Mouse (Mus musculus): Measurements from ENCODE around the gene Atp5c1.
A peak's percentile ranks its signal among the peaks of the same experiment; 100 is the strongest.

Gene Atp5c1

DNA sequence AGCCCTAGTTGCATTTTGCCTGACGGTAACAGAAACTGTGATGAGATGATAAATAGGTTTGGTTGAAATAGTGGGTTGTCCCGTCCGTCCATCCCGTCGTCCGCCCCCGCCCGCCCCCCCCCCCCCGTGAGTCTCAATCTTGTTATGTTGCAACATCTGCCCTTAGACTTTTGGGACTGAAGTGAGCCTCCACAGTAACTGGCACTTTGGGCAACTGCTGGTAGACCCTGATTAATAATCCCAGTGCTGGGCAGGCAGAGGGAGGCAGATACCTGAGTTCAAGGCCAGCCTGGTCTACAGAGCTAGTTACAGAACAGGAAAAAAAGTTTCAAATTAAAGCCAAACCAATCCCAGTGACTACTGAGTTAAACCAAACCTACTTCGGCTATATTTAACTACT, 30.9 kb downstream of the Atp5c1 start:
- no peak for DNase-seq

DNA sequence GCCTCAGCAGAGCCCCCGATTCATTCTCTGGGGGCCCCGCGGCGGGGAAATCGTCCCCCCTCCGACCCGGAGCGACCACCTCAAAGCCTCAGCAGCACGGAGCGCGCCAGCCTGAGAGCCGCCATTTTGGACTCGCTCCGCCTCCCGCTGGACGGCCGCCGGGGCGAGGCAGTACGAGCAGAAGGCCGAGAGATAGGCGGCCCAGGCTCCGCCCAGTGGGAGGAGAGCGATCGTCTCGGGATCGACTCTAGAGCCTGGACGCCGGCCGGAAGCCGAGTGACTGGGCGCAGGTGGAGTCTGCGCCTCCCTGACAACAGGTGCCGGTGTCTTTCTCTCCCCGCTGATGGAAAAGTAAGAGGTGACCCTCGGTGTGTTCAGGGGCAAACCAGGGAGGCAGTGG, 31.8 kb downstream of the Atp5c1 start, which contains the start of gene Taf3:
TSS of gene Taf3 (minus strand) at position 136 of the 400 bp plus-strand sequence.
- DNase-seq: peak; percentile 92 to 94

DNA sequence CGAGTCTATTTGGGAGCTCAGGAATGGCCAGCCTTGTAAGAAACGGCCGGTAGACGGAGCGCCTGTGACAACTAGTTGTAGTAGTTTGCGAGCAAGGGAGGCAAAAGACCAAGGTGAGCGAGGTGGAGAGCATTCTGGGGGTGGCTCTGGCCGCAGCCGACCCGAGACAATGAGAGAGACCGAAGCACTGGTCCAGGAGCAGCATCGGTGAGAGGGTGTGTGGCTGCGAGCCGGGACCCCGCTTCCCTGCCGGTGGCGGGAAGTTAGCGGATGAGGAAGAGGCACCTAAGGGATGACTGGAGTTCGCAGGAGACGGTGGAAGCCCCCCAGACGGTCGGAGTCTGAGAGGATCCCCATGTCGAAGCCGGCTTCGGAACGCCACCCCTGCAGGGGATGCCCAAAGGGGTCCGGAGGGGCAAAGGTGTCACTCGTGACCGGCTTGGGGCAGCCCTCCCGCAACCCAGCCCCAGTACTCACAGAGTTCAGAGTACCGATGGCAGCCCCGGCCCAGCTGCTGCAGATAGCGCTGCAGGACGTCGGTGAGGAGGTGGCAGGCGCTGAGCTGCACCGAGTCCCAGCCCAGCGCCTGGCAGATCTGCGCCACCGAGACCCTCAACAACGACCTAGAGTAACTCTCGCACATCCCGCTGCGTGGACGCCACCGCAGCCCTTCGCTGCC, 32.4 kb downstream of the Atp5c1 start:
- DNase-seq: peak in 1 of 2 experiments; percentile 31

GRCm38 (mm10) chr2:10034976-10035375, 45.3 kb downstream of the Atp5c1 start:
- no peak for DNase-seq

GRCm38 (mm10) chr2:10033684-10034083, 46.6 kb downstream of the Atp5c1 start:
- no peak for DNase-seq

DNA sequence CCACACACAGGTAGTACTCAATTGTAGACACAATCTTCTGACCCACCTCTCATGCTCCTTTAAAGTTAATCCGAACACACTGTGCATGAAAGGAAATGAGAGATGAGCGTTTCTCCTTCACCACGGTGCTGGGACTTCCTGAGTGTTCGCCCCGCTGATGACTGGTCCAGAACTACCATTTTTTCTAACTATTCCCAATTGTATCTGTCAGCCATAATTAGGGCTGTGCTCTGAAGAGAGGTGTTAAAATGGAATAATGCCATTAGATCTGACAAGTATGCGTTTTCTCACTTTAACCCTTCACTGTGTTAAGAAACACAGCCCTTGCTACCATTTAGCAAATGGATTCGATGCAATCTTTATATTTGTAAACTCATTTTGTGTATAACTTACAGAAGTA, 50.6 kb downstream of the Atp5c1 start:
- DNase-seq: no peak

DNA sequence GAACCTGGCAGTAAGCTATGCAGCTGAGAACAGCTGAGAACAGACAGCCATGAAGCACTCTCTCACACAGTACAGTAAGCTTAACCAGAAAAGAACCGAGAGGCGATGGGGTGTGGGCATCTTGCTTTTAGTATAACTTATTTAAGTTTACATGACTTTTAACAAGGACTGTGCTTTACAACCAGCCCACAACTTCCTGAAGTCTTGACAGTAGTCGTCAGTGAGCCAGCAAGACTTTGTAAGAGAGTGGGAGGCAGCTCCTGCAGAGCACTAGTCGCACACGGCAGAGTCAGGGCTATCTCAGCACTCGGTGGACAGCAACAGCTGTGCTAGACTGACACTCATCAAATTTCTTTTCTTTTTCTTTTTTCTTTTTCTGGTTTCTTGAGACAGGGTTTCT, 56.0 kb downstream of the Atp5c1 start:
- DNase-seq: no peak

DNA sequence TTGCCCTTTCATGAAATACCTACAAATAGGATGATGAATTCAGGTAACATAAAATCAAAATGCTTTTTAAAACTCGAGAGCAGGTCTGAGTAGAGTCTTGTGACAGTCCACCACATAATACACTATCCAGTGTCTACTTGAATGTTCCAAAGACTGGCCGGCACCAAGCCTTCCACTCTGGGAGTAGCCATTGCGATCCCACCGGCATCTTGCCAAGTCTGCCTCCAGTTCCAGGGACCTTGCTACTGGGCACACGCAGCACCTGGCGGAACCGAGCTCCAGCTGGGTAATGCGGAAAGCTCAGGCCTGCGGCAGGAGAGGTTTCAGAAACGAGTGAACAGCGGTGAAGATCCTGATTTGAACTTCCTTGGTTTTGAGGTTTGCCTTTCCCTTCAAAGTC, 59.0 kb downstream of the Atp5c1 start:
- no peak for DNase-seq

DNA sequence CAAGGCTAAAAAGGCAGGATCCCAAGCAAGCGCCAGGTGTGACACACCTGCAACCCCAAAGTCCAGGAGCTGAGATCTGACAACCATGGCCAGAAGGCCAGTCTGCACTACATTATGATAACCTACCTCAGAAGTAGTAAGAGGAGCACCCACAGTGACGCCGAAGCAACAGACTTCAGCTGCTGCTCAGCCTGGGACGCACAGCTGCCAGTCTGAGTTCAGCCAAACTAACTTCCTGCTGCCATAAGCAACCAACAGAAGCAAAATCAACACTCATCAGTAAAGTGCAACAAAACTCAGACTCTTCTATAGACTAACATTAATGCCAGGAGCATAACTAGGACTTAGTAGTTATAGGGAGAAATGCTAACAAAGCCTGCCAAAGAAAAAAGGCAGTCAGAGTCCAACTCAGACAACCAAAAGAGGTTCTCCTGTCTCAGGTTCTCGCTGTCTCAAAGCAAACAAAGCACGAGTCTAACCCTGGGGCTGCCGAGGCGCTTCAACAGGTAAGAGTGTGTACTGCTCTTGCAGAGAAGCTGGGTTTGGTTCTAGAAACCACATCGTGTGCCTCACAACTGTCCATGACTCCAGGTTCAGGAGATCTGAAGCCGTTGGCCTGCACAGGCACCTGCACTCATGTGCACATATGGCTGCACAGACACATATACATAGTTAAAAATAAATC, 65.2 kb downstream of the Atp5c1 start:
- no peak for DNase-seq

DNA sequence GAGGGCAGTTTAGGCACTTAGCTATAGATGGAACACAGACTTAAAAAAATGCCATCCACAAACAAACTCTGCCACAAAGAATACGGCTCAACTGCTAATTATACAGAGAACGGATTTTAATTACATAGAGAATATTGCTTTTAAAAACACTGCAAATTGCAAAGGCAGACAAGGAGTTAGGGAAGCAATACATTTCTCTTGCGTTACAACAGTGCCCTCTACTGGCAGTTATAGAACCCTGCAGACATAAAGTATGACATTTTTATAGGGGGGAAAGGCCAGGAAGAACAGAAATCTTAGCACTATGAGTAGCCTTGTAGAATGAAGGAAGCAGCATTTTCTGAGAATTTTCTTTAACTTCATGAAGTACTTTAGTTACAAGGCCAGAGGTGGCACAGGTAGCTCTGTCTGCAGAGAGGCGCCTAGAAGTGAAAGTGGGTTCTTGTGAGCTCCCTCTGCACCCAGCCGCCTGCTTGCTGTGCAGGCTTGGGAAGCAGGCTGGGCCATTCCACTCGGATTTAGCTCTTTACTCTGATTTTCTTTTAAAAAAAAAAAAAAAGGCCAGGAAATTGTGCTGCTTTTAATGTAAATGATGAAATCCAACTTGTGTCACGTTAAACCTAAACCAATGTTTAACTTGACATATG, 69.9 kb downstream of the Atp5c1 start:
- DNase-seq: peak in 1 of 2 experiments; percentile 35

GRCm38 (mm10) chr2:10009671-10010254, 70.5 kb downstream of the Atp5c1 start:
- no peak for DNase-seq

GRCm38 (mm10) chr2:10008593-10008992, 71.7 kb downstream of the Atp5c1 start:
- no peak for DNase-seq

All from kidney, adult 8-10 months (tissue).